Mouse (Mus musculus) lung, adult 2 months (tissue): ENCODE results near the gene Ift43. TPM values are rescaled to one million over a fixed set of nuclear protein-coding genes. Genes with fewer than 3 reads are reported as not detected.

Experiments
- DNase-seq: peaks from one replicate; pipeline ENCODE4 v3.0.0; 2022
- H3K4me1 ChIP-seq: fragments of 200-500 bp; 2 replicates; pipeline ENCODE4 v1.6.1; 2011; ENCODE audit warnings: low read length; ENCODE audit not compliant: control insufficient read depth, insufficient read depth
- H3K4me3 ChIP-seq: fragments of 200-500 bp; replicated peaks from 2 replicates; pipeline ENCODE3; 2011; ENCODE audit warnings: low read depth, mild to moderate bottlenecking, control low read depth, low read length; ENCODE audit errors: extremely low read depth
- CTCF ChIP-seq: fragments of 200-500 bp; IDR thresholded peaks from 2 replicates; pipeline ENCODE4 v1.5.1; 2011; ENCODE audit warnings: mild to moderate bottlenecking, low read length, control low read depth; ENCODE audit not compliant: insufficient read depth
- POLR2A ChIP-seq: fragments of 200-500 bp; IDR thresholded peaks from 2 replicates; pipeline ENCODE4 v1.6.1; 2011; ENCODE audit warnings: low read depth, mild to moderate bottlenecking, control low read depth, low read length, borderline replicate concordance; ENCODE audit errors: extremely low read depth
- whole genome bisulfite sequencing: fragments of 180-500 bp; shearing (Covaris S2); methylation state at CpG from one replicate; pipeline ENCODE4 v1.1.7; 2018; 5-methylcytosine and 5-hydroxymethylcytosine counted together
- polyA plus RNA-seq: library from polyadenylated mRNA; depleted of rRNA; stranded (reverse); fragments of >200 nt; gene quantifications from 2 replicates; pipeline ENCODE4 v1.2.3, GENCODE M21; 2012

Gene Ift43
- polyA plus RNA-seq, 1 experiment, result 49.6 TPM

DNA sequence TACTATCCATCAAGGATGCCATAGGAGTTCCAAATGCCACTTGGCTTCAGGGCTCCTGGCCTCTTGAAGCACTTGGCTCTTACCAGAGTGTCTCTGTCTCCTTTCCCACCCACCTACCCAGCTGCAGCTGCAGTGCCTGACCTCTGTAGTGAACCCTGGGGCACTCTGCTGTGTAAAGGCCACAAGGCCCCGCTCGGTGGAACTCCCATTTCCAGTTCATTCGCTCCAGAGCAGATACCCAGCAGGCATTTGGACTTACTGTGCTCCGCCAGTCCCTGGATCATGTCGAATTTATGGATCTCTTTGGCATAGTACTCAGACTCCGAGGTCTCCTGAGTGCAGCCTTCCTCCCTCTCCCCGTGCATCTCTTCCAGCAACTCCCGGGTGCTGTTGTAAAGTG lies 5.0 kb upstream of the Ift43 start:
- Histone ChIP-seq H3K4me3 (peak overlapping the region; percentile 44), H3K4me1 (no peaks in the 10 kb centered on the region)
- WGBS, result 60% methylated on average over 8 of the region's 8 CpGs
- TF ChIP-seq POLR2A (no peak), CTCF (no peak)
- no peak for DNase-seq

DNA sequence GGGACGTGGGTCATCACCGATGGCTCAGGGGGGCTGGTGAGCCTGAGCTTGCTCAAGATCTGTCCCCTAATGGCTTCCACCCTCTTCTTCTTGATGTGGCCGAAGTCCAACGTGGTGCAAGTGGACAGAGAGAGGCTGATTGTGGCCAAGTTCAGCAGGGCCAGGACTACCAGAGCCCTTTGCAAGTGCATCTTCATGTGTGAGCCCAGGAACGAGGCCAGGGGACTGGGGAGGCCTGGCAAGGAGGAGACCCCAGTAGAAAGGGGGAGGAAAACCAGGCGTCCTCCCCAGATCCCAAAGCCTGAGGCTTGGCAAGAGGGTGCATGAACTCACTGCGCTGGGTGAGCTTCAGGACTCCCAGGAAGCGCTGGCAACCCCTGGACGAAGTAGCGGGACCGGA lies 4.6 kb upstream of the Ift43 start:
- DNase-seq, result peak; percentile 24

DNA sequence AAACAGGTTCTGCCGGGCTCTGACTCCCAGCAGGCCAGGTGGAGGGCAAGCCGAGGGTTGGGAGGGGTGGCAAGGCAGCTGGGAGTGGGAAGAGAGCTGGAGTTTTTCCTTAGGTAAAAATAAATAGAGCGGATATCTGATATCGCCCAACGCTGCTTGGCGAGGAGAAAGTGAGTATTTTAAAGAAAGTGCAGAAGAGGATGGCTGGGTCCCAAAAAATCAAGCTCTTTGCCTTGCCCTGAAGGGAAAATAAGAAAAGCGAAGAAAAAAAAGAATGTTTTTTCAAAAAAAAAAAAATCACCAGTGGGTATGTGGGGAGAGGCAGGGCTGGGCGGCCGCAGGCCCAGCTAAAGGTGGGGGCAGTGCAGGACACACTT lies 4.2 kb upstream of the Ift43 start:
- TF ChIP-seq POLR2A, result no peak
- TF ChIP-seq CTCF, result no peak
- WGBS, result 40% methylated on average over 9 of the region's 9 CpGs

More for the DNA sequence above, 4.6 kb upstream of the Ift43 start:
- WGBS, result 41% methylated on average over 11 of the region's 11 CpGs
- no peaks in the 10 kb centered on the region for H3K4me1 ChIP-seq
- TF ChIP-seq CTCF (no peak), POLR2A (no peak)
- H3K4me3 ChIP-seq, result peak overlapping the region; percentile 44

DNA sequence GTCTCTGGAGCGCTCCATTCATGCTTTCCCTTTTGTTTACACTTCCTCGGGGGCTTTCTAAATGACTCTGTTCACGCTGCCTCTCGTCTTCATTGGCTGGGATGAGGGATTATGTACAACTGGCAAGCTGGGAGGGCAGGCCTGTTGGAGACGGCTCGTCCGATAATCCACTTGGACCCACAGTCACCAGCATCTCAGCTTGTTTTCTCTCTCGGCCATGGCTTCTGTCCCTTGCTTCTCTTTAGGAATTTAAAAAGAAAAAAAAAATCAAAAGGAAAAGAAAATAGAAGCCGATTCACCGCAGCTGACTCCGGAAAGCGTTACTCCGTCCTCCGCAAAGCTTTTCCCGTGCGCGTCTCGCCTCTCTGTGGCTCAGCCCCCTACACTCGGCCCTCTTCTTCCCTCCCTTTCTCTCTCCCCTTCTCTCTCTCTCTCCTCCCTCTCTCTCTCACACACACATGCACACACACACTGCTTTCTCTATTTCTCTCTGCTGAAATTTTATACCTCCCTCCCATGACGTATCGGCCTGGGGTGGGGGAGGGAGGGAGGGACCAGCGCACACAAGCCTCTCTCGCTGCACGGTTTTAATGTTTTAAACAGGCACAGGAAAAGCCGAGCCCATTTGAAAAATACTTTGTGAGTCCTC lies 3.7 kb upstream of the Ift43 start, which contains the start of gene Tgfb3:
TSS of gene Tgfb3 (minus strand) at position 489 of the 649 bp plus-strand sequence.
- Histone ChIP-seq H3K4me1 (peaks cover 4% of the 10 kb centered on the region; the same call in 1 of the 2 replicates), H3K4me3 (peak within 1 kb of the TSS; percentile 80)
- DNase-seq, result peak; percentile 49
- peak; percentile 67; the same call in 1 of the 2 replicates for TF ChIP-seq POLR2A
- TF ChIP-seq CTCF, result no peak
- 2% methylated on average over 25 of the region's 25 CpGs for WGBS

More for the DNA sequence above, 4.2 kb upstream of the Ift43 start:
- peaks cover under 1% of the 10 kb centered on the region; the same call in 1 of the 2 replicates for H3K4me1 ChIP-seq
- peak overlapping the region; percentile 80 for H3K4me3 ChIP-seq
- no peak for DNase-seq

DNA sequence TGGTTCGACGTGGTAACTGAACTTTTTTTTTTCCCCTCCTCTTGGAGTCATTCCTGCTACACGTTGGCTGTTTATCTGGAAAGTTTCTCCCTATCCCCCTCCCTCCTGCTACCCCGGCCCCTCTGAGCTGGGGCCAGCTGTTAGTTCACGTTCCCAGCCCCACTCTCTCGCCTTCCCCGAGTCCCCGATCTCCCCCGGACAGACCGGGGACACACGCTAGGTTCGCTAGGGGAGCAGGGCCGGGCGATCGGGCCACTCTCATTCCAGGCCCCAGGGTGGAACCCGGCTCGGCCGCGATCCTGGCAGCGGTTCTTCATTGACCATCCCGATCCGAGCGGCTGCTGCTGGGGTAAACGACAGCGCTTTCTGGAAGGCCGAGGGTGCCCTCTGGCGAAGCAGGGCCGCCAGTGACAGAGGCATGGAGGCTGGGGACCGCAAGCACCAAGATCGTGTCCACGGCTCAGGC lies 3.1 kb upstream of the Ift43 start:
- under 1% methylated on average over 31 of the region's 31 CpGs for WGBS
- Histone ChIP-seq H3K4me3 (peak overlapping the region; percentile 61), H3K4me1 (peaks cover 4% of the 10 kb centered on the region; the same call in 1 of the 2 replicates)
- DNase-seq, result peak; percentile 92
- TF ChIP-seq CTCF (peak; percentile 79), POLR2A (no peak)

DNA sequence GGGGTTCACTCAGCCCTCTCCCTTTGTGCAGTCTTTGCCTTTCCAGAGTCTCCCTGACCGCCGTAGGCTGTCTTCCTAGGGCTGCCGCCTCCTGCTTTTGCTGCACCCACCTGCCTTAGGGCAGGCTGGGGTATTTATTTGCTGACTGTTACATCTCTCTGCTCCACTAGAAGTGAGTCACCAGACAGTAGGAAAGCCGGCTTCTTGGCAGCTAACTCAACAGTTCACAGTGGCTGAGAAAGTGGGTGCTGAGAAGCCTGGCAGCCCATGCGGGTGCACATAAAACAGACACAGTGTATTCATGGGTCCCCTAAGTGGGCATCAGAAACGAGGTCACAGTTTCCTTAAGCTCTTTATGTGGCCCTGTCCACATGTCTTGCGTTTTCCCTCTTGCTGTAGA lies 3.5 kb downstream of the Ift43 start:
- Histone ChIP-seq H3K4me1 (peaks cover 9% of the 10 kb centered on the region), H3K4me3 (no peak overlapping the region)
- no peak for DNase-seq
- TF ChIP-seq POLR2A (no peak), CTCF (no peak)
- 90% methylated on average over 7 of the region's 7 CpGs for WGBS

DNA sequence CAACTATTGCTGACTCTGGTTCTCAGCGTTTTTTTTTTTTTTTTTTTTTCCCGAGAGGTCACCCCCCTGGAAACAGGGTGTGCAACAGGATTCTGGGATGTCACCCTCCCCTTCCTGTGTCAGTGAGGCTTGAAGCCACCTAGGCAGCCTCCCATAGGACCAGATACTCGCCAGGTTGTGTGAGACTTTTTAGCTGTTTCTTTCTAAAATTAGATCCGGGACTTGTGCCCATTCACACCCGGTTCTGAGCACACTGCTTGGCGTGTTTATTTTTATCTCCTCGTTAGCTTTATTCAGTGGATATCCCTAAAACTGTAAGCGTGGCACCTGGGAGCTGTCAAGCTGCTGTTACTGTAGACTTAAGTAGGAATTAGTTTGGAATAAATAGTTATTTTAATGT lies 4.2 kb downstream of the Ift43 start:
- 64% methylated on average over 8 of the region's 8 CpGs for WGBS
- Histone ChIP-seq H3K4me3 (no peak overlapping the region), H3K4me1 (peaks cover 9% of the 10 kb centered on the region)
- no peak for DNase-seq
- TF ChIP-seq POLR2A (no peak), CTCF (no peak)

DNA sequence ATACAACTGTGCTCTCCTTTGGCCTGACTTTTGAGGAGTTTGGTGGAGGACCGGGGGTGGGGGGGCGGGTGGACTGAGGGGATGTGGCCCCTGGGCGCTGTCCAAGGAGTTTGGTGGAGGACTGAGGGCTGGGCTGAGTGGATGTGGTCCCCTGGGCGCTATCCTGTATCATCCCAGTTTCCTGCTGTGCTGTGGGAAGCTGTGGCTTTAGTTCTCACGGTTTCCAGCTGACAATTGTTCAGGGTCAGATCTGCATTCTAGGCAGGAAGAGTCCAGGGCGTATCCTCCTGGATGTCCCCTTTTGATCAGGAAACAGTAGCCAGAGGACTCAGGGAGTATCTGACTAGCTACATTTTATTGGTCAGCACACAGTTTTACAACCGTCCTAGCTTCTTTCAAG lies 5.7 kb downstream of the Ift43 start:
- 56% methylated on average over 7 of the region's 7 CpGs for WGBS
- DNase-seq, result no peak
- Histone ChIP-seq H3K4me1 (peaks cover 12% of the 10 kb centered on the region), H3K4me3 (no peak overlapping the region)
- TF ChIP-seq CTCF (no peak), POLR2A (no peak)

DNA sequence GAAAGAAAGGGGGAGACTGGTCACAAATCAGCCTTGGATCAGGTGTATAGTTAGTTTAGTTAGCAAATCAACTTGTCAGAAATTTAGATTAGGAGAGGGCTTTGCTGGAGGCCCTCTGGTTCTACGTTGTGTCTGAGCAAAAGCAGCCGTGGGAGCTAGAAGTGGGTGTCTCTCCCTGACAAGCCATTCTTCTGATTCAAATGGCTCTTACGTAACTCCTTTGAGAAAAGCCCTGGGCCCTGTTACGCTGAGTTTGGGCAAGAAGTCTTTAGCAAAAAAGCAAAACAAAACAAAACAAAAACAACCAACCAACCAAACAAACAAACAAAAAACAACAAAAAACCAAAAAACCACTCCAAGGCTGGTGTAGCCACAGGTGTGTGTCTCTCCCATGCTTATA lies 8.4 kb downstream of the Ift43 start:
- no peak for DNase-seq
- Histone ChIP-seq H3K4me3 (no peak overlapping the region), H3K4me1 (peaks cover 9% of the 10 kb centered on the region)
- TF ChIP-seq POLR2A (no peak), CTCF (no peak)
- 60% methylated on average over 4 of the region's 4 CpGs for WGBS

DNA sequence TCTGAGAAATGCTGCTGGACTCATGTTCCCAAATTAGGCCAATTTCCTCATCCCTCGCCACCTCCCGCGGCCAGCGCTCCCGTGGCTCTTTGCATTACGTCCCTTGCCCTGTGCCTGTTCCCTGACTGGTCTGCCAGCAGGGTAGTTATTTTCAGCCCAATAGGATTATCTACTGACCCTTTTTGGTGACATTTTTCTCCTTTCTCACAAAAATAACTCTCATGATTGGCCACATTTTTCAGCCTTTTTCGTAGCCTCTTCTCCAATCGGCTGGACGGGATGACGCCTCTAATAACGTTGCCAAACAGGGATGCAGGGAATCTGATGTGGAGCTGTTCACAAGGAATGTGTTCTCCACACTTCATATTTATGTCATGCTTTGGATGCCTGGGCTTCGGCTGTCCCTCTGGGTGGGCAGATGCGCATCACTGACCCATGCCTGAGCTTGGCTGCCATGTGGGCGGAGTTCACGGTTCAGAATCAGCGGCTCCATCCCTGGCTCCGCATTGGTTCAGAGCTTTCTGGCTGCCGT lies 9.3 kb downstream of the Ift43 start:
- peaks cover 9% of the 10 kb centered on the region for H3K4me1 ChIP-seq
- TF ChIP-seq POLR2A (no peak; the same call in 1 of the 2 replicates), CTCF (no peak)
- H3K4me3 ChIP-seq, result no peak overlapping the region
- 55% methylated on average over 18 of the region's 18 CpGs for WGBS
- DNase-seq, result peak; percentile 21
